ENCODE assay signal across 9 mouse cellular contexts in the genomic region with DNA sequence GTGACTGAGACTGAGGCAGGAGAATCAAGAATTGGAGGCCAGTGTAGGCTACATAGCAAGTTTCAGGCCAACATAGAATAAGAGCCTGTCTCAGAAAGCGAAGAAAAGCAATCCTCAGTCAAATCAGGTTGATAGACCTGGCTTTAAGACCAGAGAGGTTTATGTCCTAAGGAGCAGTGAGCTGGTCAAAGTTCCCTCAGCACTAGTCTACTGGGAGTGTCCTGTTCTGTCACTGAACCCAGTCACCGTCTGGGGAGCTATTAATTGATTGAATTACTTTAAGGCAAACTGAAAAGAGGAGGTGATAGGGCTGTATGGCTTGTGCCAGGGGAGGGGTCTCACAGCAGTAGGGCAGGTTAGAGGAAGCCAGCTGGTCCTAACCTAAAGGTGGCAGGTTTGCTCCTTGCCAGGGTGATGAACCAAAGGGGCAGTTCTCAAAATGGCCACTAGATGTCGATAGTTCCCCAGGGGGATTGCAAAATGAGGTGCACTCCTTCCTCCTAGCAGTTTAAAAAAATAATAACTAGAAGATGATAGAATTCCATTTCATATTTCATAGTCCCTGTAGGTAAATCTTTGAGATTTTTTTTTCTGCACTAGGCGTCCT. TPM values are rescaled to one million over a fixed set of nuclear protein-coding genes. Genes with fewer than 3 reads are reported as not detected.
A peak's percentile ranks its signal among the peaks of the same experiment; 100 is the strongest.
DNase-seq lines count a peak whose midpoint lies in the region; ATAC-seq lines count a peak whose summit lies in the region.
"Had no signal": no experiment of that assay in that cellular context is flagged by ENCODE, and none has a peak within 500 bp of the region (broad histone marks: within the 10 kb centered on the region; RNA-seq: fewer than 3 reads in every experiment).

No protein-coding gene starts in this region.

- no peak overlapping the region for H3K27ac ChIP-seq in hindbrain, embryonic 11.5 days (ENCODE audit: low read depth, low read length)
- H3K27ac ChIP-seq in hindbrain, embryonic 12.5 days: no peak overlapping the region
- H3K27ac ChIP-seq in intestine, embryonic 14.5 days (ENCODE audit: low read depth): no peak overlapping the region
- H3K27ac ChIP-seq: embryonic facial prominence, embryonic 15.5 days had no signal

- H3K4me2 ChIP-seq in hindbrain, embryonic 11.5 days (replicated peaks; ENCODE audit: low read depth, low read length): no peak overlapping the region
- H3K4me2 ChIP-seq in hindbrain, embryonic 12.5 days (replicated peaks): no peak overlapping the region
- no peak overlapping the region for H3K4me2 ChIP-seq in intestine, embryonic 14.5 days (ENCODE audit: low read length)
- H3K4me2 ChIP-seq: embryonic facial prominence, embryonic 15.5 days had no signal

- no peak overlapping the region for H3K4me3 ChIP-seq in hindbrain, embryonic 11.5 days (ENCODE audit: low read depth, low read length)
- H3K4me3 ChIP-seq in hindbrain, embryonic 12.5 days: no peak overlapping the region
- H3K4me3 ChIP-seq in intestine, embryonic 14.5 days (ENCODE audit: low read depth, low read length): no peak overlapping the region
- H3K4me3 ChIP-seq: embryonic facial prominence, embryonic 15.5 days had no signal

- H3K4me1 ChIP-seq in hindbrain, embryonic 11.5 days (replicated peaks; ENCODE audit: control insufficient read depth, insufficient read depth, low read length): no peaks in the 10 kb centered on the region
- H3K4me1 ChIP-seq in hindbrain, embryonic 12.5 days: no peaks in the 10 kb centered on the region
- H3K4me1 ChIP-seq in intestine, embryonic 14.5 days (replicated peaks; ENCODE audit: control insufficient read depth, insufficient read depth, low read length): no peaks in the 10 kb centered on the region
- H3K4me1 ChIP-seq: embryonic facial prominence, embryonic 15.5 days had no signal

- 43% methylated on average over 4 of the region's 4 CpGs for WGBS in hindbrain, embryonic 11.5 days
- 50% methylated on average over 4 of the region's 4 CpGs for WGBS in hindbrain, embryonic 12.5 days
- WGBS in intestine, embryonic 14.5 days: 51% methylated on average over 4 of the region's 4 CpGs

- ATAC-seq in hindbrain, embryonic 11.5 days (ENCODE audit: low FRiP score): no peak
- no peak for ATAC-seq in hindbrain, embryonic 12.5 days (ENCODE audit: low FRiP score)
- no peak for ATAC-seq in intestine, embryonic 14.5 days (replicated peaks; ENCODE audit: low FRiP score, low TSS enrichment, low read depth)
- ATAC-seq in monocyte, adult 5-6 weeks (replicated peaks; ENCODE audit: insufficient number of reproducible peaks, low FRiP score, low TSS enrichment, poor library complexity, severe bottlenecking): peak; percentile 71

- H3K9ac ChIP-seq in hindbrain, embryonic 11.5 days (ENCODE audit: low read depth, low read length): no peak overlapping the region
- H3K9ac ChIP-seq in hindbrain, embryonic 12.5 days: no peak overlapping the region
- H3K9ac ChIP-seq in intestine, embryonic 14.5 days (ENCODE audit: low read length): no peak overlapping the region
- H3K9ac ChIP-seq: embryonic facial prominence, embryonic 15.5 days had no signal

- no peaks in the 10 kb centered on the region for H3K9me3 ChIP-seq in hindbrain, embryonic 11.5 days (ENCODE audit: control insufficient read depth, low read length)
- H3K9me3 ChIP-seq in hindbrain, embryonic 12.5 days (replicated peaks): no peaks in the 10 kb centered on the region
- no peaks in the 10 kb centered on the region for H3K9me3 ChIP-seq in intestine, embryonic 14.5 days (ENCODE audit: control insufficient read depth, low read length)
- H3K9me3 ChIP-seq: embryonic facial prominence, embryonic 15.5 days had no signal

- intact Hi-C loops in left cerebral cortex, postnatal 4 days (cut with DNase I): loop anchor here (5.0 kb wide), 1 partner anchor 160 kb away; no protein-coding TSS in a partner anchor

- H3K27me3 ChIP-seq in hindbrain, embryonic 11.5 days (ENCODE audit: control insufficient read depth, insufficient read depth, low read length): 0 out of 2 replicates have a peak, but pooled peaks cover 4% of the 10 kb centered on the region
- peaks cover 15% of the 10 kb centered on the region for H3K27me3 ChIP-seq in hindbrain, embryonic 12.5 days
- no peaks in the 10 kb centered on the region for H3K27me3 ChIP-seq in intestine, embryonic 14.5 days (replicated peaks; ENCODE audit: control insufficient read depth, insufficient read depth, low read length)
- H3K27me3 ChIP-seq: embryonic facial prominence, embryonic 15.5 days had no signal

- no peaks in the 10 kb centered on the region for H3K36me3 ChIP-seq in hindbrain, embryonic 11.5 days (ENCODE audit: control insufficient read depth, insufficient read depth, low read length)
- H3K36me3 ChIP-seq in hindbrain, embryonic 12.5 days: peaks cover 55% of the 10 kb centered on the region
- peaks cover 73% of the 10 kb centered on the region for H3K36me3 ChIP-seq in intestine, embryonic 14.5 days (ENCODE audit: control insufficient read depth, insufficient read depth, low read length)

- DNase-seq in hindbrain, embryonic 11.5 days (ENCODE audit: low spot score): peak; percentile 80
- DNase-seq in adrenal gland, adult 8-10 months: peak; percentile 43
- peak; percentile 55 for DNase-seq in embryo, embryonic 11.5 days (ENCODE audit: low read depth, low spot score)
- DNase-seq in intestine, embryonic 14.5 days (ENCODE audit: low spot score): peak; percentile 91
- peak; percentile 59 for DNase-seq in left cerebral cortex, postnatal 4 days
- peak; percentile 47 for DNase-seq in testis, postnatal 14 days (ENCODE audit: low spot score)

RNA-seq across cellular contexts. Expression of a gene that starts 8.3 kb away (rescaled TPM):
- polyA plus RNA-seq in hindbrain, embryonic 11.5 days (2014; fragmentation: Nextera tagmentation; extraction: Ambion mirVana): 79.7 and 88.4 TPM in 2 replicates
- 74.3 and 76.5 TPM in 2 replicates for polyA plus RNA-seq in hindbrain, embryonic 12.5 days (2016; fragmentation: Nextera tagmentation; extraction: Ambion mirVana)
- 10 to 100 TPM; 35.0 to 43.4 (median 38.6) TPM for total RNA-seq in adrenal gland, adult 8-10 months (2022)
- polyA plus RNA-seq in intestine, embryonic 14.5 days (2014; fragmentation: Nextera tagmentation; extraction: Ambion mirVana): 81.5 and 86.8 TPM in 2 replicates
- total RNA-seq in left cerebral cortex, postnatal 4 days (2021): 10 to 100 TPM; 54.8 to 63.2 TPM
- total RNA-seq in monocyte, adult 5-6 weeks (2017): 38.6 to 51.6 TPM (median 42.3 TPM) in 3 replicates

RNA-seq across cellular contexts. Expression of a gene that starts 38.6 kb away (rescaled TPM):
- polyA plus RNA-seq in hindbrain, embryonic 11.5 days (2014; fragmentation: Nextera tagmentation; extraction: Ambion mirVana): 0.84 and 1.0 TPM in 2 replicates
- polyA plus RNA-seq in hindbrain, embryonic 12.5 days (2016; fragmentation: Nextera tagmentation; extraction: Ambion mirVana): 0.95 and 1.7 TPM in 2 replicates
- total RNA-seq in adrenal gland, adult 8-10 months (2022): 10 to 100 TPM in 2 of 4 experiments, 1 to 10 TPM in 2; 5.1 to 12.2 (median 8.2) TPM
- polyA plus RNA-seq in intestine, embryonic 14.5 days (2014; fragmentation: Nextera tagmentation; extraction: Ambion mirVana): 10.1 and 11.4 TPM in 2 replicates
- under 1 TPM; 0.48 to 0.88 TPM for total RNA-seq in left cerebral cortex, postnatal 4 days (2021)
- 19.8 to 70.3 TPM (median 26.1 TPM) in 3 replicates for total RNA-seq in monocyte, adult 5-6 weeks (2017)

RNA-seq across cellular contexts. Expression of a gene that starts 46.7 kb away (rescaled TPM):
- 271 and 285 TPM in 2 replicates for polyA plus RNA-seq in hindbrain, embryonic 11.5 days (2014; fragmentation: Nextera tagmentation; extraction: Ambion mirVana)
- polyA plus RNA-seq in hindbrain, embryonic 12.5 days (2016; fragmentation: Nextera tagmentation; extraction: Ambion mirVana): 207 and 211 TPM in 2 replicates
- 100 to 1,000 TPM; 104 to 129 (median 117) TPM for total RNA-seq in adrenal gland, adult 8-10 months (2022)
- 259 and 261 TPM in 2 replicates for polyA plus RNA-seq in intestine, embryonic 14.5 days (2014; fragmentation: Nextera tagmentation; extraction: Ambion mirVana)
- 10 to 100 TPM; 61.5 to 62.2 TPM for total RNA-seq in left cerebral cortex, postnatal 4 days (2021)
- 36.8 to 64.0 TPM (median 47.0 TPM) in 3 replicates for total RNA-seq in monocyte, adult 5-6 weeks (2017)
